Mouse (Mus musculus) heart, postnatal 0 days (tissue): ENCODE data around the gene Uhrf1bp1.

Experiments
- CTCF ChIP-seq: IDR thresholded peaks from 2 replicates; pipeline ENCODE4 v1.5.1; 2016; ENCODE audit warnings: antibody characterized with exemption, control low read depth, low read depth
- EP300 ChIP-seq: IDR thresholded peaks from 2 replicates; pipeline ENCODE4 v1.6.1; 2016; ENCODE audit warnings: antibody characterized with exemption, low read depth

- TF ChIP-seq CTCF (no peak), EP300 (no peak)
Observed at GRCm38 (mm10) chr17:27946371-27946770, 90.1 kb downstream of the Uhrf1bp1 start.
